Mouse (Mus musculus): ENCODE results near the gene Ttbk1.
A peak's percentile ranks its signal among the peaks of the same experiment; 100 is the strongest.

Ttbk1 gene

DNA sequence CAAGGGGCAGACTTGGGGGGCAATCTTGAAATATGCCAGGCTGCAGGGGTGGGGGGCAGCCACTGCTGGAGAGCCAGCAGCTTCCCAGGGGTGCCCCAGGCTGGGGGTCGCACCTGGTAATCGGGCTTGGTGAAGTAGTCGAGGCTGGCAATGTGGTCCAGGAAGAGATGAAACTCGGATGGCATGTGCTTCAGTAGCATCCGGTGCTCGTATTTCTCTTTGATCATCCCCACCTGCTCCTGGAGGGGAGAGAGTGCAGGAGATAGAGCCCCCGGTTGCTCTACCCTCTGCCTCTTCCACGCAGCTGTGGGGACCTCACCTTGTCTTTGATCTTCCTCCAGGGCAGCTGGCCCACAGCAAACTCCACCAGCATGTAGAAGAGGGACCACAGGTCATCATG is 10.9 kb downstream of the Ttbk1 start:
- no peak for DNase-seq (ENCODE audit: low read depth)

DNA sequence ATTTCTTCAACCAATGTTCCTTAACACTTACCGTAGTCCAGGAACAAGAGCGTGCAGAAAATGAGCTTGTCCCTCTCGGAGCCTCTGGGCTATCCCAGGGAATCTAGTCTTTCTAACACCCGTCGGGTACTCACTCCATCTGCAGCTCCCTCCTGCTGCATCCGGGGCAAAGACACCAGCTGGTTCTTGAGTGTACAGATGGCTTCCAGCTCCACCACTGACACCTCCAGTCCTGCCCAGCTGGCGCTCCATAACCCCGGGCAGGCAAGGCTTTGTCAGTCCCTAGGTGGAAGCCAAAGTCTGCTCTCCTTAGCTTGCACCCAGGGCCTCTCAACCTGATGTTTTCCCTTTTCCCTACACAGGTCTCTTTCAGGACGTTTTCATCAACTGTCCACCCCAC is 19.6 kb downstream of the Ttbk1 start:
- no peak for DNase-seq (ENCODE audit: low read depth)

DNA sequence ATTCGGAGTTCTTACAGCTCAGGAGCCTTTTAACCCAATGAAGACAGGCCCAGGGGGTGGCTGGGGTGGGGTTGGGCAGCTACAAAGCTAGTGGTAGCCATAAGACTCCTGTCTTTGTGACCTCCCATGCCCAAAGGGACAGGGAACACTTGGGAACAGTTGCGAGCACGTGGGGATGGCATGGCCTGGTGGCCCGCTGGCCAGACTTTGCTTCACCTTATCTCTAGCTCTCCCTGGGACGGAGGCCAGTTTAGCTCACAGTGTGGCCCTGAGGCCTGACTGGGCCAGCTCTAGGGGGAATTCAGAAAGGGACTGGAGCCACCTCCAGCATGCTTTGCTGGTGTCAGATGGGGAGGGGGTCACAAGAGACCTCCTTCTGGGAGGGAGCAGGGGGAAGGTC is 25.2 kb downstream of the Ttbk1 start:
- DNase-seq (ENCODE audit: low read depth): no peak

DNA sequence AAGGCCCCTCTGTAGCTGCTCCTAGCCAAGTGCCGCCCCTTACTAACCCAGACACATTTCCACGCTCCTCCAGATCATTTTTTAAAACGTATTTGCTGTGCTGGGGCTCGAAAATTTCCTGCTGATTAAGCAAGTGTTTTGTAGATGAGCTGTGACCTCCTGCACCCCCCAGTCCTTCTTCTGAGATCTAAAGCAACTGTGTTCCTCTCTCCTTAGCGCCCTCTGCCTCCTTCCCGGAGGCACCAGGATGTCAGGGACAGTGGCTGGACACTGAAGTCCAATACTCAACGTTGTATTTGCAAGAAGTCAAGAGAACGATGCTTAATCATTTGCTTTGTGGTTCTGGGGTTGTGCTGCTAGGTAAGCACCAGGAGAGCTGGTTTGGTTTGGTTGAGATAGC is 26.1 kb downstream of the Ttbk1 start:
- DNase-seq (ENCODE audit: low read depth): no peak

DNA sequence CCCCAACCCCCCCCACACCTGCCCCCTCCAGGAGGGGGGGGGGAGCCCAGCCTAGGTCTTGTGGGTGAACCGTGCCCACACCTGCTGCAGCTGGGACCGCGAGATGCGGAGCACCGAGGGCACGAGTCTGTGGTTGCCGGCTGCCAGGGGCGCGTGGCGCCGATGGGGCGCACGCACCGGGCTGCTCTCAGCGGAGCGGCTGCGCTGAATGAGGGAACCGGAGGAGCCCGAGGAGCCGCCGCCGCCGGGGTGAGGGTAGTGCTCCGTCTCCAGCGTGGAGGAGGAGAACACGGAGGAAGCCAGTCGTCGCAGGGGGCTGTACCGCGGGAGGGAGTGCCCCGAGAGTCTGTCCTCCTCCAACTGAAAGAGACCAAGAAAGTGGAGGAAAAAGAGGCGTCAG is 26.8 kb downstream of the Ttbk1 start:
- no peak for DNase-seq (ENCODE audit: low read depth)

DNA sequence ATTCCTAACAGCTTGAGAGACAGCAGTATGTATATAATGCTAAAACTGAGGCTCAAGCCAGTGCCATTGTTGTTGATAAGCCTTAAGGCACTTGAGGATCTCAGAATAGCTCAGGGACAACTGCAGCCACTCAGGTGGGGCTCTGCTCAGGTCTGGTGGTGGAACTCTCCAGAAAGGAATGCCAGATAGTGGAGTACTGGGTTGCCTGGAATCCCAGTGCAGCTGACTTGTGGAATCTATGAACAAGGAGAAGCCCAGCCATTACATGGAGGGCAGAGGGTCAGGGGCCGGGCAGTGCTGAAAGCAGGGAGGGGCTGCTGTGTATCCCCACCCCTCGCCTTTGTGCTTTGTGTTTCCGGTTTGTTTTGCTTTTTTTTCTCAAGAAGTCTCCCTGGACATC is 29.0 kb downstream of the Ttbk1 start:
- DNase-seq (ENCODE audit: low read depth): no peak

DNA sequence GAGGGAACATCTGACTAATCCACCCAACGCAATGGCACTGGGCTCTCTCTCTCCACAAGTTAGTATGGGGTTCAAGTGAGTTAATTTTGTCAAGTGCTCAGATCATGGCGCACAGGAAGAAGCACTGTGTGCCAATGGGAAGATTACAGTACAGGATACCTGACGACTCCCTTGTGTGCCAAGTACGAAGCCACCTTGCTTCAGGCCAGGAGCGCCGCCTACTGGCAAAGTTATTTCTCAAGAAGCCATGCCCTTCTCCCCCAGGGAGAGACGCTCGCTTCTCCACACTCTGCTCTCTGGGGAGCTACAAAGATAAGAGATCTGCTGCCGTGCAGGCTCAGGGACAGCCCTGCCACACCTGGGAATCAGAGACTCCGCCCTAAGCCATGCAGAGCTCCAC is 29.7 kb downstream of the Ttbk1 start:
- peak; percentile 66 for DNase-seq (ENCODE audit: low read depth)

DNA sequence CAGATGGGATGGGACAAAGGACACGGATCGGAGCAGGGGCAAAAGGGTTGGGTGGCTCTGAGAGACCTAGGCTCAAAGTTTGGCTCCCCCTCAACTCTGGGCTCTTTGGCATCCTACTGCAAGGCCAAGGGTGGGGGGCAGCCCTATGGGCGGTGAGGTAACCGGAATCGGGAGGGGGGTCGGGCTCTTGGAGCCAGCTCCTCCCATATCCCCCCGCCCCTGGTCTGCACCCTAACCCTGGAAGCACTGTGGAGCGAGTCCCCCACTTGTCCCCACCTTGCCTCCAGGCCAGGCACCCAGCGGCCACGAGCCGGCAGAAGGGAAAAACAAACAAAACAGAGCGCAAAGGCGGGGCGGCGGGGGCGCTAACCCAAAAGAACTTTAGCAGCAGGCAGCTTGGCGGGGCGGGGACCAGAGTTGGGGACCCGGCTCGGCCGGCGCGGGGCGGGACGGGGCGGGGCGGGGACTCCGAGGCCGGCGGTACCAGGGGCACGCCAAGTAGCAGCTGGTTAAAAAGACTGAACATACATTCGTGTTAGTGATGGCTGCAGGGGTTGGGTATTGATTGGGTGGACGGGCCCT is 32.3 kb downstream of the Ttbk1 start:
- DNase-seq (ENCODE audit: low read depth): no peak

DNA sequence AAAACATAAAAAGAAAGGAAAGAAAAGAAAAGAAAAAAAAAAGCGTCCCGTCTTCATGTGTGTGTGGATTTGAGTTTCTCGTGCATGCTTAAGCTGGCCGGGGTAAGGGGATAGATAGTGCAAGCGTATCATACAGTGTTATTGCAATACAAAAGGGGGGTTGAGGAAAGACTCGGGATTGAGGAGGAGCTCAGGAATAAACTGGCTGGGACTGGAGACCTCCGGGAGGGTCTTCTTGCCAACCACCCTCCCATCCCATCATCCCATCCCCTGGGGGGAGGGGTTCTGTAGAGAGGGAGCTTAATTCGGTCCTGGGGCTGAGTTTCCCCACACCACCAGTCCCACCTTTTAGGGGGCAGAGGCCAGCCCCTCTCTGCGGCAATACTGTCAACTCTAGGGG is 32.9 kb downstream of the Ttbk1 start:
- no peak for DNase-seq (ENCODE audit: low read depth)

DNA sequence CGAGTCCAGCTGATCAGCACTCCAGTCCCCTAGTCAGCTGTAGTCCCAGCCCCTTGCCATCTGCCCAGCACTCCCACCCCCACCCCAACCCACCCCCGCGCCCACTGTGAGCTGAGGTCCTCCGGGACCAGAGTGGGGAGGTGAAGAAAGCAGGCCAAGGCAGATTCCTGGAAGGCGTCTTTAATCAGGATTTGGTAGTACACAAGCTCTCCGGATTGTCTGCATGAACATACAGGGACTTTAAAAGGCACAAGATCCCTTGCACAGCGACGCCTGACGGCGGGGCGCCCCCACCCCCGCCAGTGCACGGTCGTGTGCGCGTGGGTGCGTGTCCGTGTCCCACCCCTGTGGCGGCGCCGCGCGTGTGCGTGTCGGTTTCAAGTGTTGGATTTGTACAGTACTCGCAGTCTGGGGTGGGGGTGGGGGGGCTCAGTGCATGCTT is 33.5 kb downstream of the Ttbk1 start:
- DNase-seq (ENCODE audit: low read depth): no peak

DNA sequence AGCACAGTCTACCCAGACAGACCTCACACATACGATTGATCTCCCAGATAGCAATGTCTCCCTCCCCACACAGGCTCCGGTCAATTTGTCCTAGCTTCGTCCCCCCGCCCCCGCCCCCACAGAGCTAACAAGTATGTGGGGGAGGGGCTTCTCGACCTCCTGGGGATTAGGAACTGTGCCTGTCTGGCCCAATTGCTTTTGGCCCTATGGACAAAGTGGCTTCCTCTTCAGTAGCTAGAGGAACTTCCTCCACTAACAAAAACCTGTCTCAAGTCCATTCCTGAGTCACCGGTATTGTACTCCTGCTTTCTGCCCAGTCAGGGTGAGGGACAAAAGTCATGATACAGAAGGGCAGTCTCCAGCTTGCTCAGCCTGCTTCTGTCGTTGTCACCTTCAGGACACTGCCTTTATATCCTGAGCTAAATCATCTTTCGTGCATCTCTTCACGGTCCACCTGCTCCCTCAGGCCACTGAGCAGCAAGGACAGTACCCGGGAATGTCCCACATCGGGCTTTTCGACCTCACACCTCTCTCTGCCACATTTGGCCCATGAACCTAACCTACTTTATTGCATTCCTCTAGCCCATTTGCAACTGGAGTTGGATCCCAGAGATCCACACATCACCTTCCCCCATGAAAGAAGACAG is 34.0 kb downstream of the Ttbk1 start:
- no peak for DNase-seq (ENCODE audit: low read depth)

DNA sequence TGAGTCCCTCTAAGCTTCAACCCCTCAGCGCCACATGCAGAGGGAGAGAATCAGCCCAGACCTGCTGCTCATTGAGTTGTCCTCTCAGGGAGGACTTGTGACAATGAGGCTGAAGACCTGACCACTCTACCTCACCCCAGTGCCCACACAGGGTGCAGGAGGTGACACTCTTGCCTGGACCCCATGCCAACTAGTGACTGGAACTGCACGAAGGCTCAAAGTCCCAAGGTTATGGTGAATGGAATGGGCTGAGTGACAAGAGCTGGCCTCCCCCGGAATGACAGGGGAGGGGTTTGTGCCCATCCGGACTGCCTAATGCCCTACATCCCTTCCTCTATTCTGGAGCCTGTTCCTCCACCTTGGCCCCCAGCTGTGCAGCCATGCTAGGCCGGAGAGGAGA is 34.8 kb downstream of the Ttbk1 start:
- DNase-seq (ENCODE audit: low read depth): no peak

DNA sequence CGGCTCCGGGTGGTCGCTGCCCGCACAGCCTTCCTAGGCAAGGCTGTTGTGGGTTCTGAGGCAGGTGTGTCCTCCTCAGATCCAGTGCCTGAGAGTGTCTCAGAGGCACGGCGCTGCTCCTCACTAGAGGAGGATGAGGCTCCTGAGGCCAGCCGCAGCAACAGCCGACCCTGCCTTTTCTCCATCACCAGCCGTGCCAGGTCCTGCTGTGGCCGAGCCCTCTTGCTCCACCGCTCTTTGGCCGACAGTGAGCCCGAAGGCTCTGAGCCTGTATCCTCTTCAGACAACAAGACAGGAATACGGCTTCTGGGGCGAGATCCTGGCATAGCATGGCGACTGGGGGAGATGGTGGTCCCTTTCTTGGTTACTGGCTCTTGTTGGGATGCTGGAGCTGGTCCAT is 41.2 kb downstream of the Ttbk1 start:
- DNase-seq (ENCODE audit: low read depth): no peak

DNA sequence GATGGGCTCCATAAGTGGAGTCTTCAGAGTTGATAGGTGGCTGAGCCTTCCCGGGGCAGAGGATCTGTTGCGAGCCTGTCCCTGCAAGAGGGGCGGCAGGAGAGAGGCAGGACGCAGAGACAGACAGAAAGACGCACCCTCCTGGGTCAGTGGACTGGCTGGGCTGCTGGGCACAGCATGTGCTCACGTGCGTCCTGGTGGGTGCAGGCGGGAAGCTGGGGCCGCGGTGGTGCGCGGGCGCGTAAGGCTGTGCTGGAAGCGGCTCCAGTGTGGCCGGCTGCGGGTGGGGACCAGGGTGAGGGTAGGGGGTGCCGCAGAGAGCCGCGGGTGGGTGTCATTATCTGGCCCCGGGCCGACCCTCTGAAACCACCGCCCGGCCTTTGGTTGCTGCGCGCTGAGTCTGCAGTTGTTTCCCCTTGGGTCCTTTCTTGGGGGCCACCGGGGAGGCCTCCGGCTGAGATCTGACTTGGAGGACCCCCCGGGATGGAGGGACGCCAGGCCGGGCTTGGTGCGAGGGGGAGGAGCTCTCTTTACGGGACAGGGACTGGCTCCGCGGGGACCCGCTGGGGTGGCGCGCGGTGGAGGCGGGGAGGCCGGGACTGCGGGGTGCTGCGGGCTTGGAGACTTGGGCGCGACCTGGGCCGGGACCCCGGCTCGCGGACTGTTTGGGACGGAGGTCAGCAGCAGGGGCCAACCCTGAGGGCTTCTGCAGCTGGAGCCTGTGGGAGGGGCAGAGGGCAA is 42.5 kb downstream of the Ttbk1 start:
- no peak for DNase-seq (ENCODE audit: low read depth)

DNA sequence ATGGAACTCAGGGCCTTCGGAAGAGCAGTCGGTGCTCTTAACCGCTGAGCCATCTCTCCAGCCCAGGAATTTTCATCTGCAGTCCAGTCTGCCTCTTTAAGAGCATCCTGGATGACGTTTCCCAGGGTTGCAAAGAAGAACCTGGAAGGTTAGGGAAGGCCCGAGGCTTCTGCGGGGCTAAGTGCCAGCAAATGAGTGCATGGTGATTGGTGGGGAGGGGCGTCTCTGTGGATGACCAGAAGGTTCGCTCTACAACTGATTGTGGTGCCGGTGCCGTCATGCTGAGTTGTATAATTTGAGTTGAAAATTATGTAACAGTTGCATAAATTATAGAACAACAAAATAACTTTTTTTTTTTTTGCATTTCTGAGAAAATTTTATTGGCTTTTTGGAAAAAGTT is 48.3 kb downstream of the Ttbk1 start:
- DNase-seq (ENCODE audit: low read depth): no peak

DNA sequence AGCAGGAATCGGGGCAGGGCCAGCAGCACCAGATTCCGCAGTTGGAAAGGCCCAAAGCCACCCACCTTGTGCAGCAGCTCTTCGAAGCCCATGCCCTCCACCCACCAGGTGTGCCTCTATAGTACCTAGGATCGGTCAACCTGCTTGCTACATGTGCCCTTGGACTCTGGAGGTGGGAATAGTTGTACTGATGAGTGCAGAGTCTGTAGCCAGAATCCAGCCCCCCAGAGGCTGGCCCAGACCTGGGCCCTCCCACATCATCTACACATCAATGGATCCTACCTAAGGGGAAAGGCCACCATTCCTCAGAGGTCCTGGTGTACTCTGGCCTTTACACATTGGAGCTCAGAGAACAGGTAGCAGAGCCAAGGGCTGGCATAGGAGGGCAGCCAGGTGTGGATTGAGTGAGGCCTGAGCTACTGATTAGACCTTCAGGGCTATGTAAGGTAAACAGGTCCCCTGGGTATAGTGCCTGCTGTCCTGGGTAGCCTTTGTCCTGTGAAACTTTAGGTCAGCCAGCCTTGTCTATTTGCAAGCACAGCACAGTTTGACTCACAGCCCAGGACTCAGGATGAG is 49.1 kb downstream of the Ttbk1 start, which contains the start of gene Slc22a7:
TSS of gene Slc22a7 (minus strand) at position 160 of the 576 bp plus-strand sequence.
- DNase-seq (ENCODE audit: low read depth): no peak

DNA sequence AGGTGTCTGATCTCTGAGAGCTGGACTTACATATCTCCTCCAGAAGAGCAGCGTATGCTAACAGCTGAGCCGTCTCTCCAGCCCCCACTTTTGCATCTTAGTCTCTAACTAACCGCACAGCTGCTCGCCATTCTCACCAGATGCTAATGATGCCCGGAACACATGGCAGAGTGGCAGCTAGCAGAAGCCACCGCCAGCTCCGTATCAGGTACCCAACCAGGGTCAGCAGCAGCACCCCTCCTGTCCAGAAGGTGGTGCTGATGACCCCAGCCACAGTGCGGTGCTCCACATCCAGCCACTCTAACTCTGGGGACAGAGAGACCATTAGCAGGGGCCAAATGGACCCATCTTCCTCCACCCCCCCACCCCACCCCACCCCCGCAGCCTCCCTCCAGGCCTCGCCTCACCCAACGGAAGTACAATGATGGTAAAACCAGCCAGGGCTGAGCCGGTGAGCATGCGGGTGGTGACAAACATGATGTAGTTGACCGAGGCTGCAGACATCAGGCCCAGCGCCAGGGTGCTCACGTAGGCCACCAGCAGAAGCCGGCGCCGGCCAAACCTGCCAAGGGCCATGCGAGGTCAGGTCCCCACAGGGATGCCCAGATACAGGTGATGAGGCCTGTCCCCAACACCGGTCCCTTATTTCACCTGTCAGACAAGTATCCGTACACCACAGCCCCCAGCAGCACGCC is 50.7 kb downstream of the Ttbk1 start:
- DNase-seq (ENCODE audit: low read depth): peak; percentile 18

DNA sequence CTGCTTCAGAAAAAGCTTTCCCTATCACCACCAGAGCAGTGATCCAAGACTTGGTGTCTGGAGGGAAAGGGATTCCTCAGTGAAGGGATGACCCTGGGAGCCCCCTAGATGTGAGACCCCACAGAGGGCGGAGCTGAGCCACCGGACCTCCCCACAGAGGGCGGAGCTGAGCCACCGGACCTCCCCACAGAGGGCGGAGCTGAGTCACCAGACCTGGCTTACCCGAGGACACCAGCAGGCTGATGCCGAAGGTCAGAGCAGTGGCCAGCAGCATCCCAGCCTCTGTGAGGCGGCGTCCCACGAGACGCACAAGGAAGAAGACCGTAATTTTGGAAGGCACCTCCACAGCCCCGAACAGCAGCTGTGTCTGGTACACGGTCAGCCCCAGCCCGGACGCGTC is 53.8 kb downstream of the Ttbk1 start:
- DNase-seq (ENCODE audit: low read depth): no peak

DNA sequence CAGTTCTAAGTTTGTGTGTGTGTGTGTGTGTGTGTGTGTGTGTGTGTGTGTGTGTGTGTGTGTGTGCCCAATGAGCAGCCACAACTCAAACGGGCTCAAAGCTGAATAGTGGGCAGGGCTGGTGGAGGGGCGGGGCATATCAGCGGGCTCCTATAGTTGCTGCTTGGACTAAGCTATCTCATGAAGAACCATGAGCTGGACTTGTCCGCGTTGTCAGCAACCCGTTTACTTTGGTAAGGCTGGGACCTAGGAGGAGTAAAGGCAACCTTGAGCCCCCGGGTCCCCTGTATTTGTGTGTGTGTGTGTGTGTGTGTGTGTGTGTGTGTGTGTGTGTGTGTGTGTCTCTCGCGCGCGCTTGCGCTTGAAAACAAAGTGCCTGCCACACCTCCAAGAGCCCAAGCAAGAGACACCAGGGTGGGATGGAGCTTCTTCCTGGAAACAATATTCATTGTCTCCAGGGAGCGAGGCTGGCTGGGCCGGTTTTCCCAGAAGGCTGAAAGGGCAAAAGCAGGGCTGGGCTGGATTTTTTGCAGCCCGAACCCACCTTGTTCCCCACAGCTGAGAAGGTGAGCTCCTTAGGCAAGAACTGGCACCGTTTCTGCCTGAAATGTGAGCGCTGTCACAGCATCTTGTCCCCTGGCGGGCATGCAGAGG is 58.6 kb downstream of the Ttbk1 start, which contains the start of gene Crip3:
TSS of gene Crip3 (plus strand) at position 166 of the 654 bp plus-strand sequence.
- DNase-seq (ENCODE audit: low read depth): peak; percentile 15

DNA sequence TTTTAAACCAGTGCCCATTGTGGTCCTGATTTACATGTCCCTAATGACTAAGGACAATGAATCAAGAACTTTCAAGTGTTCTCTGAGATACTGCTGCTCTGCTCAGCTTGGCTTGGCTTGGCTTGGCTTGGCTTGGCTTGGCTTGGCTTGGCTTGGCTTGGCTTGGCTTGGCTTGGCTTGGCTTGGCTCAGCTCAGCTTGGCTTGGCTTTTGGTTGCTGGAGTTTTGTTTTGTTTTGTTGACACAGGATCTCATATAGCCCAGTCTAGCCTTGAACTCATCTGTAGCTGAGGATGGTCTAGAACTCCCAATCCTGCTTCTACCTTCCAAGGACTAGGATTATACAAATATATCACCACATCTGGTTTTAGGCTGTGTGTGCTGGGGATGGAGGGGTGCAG is 61.0 kb downstream of the Ttbk1 start:
- no peak for DNase-seq (ENCODE audit: low read depth)

DNA sequence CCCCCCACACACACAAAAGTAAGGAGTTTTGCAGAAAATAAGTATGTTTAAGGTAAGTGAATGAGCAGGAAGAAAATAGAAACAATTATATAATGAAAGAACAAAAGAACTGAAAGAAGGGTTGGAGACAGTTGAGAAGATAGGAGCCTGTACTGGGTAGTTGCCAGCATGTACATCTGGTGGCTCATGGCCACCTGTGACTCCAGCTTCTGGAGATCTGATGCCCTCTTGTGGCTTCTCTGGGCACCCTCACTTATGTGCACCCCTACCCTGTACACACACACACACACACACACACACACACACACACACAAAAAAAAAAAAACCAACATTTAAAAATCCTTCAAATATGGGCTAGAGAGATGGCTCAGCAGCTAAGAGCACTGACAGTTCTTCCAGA is 67.8 kb downstream of the Ttbk1 start:
- DNase-seq (ENCODE audit: low read depth): peak; percentile 59

DNA sequence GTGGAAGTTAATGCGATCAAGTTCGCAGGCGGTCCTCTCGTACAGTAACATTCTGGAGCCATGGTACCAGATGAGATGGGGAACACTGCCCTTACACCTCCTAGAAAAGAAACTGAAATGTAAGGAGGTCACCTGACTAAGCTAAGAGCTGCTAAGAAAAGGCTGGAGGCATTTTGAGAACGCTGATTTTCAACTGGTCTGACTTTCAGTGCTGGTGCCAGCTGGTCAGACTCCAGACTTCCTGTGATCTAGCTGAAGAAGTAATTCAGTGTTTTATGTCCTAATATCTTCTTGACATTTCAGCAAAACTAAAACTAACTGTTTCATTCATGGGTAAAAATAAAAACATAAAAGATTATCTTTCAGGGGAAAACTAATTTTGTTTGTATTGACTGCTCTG is 68.8 kb downstream of the Ttbk1 start:
- no peak for DNase-seq (ENCODE audit: low read depth)
